Mouse (Mus musculus) hindbrain, embryonic 14.5 days (tissue): ENCODE measurements at regions not wholly inside any gene's neighbourhood (a gene's known extent, or its start where the extent isn't known, plus 50 kb on each side); places are given as distances from the start of the nearest gene placed in this dataset.
A peak's percentile ranks its signal among the peaks of the same experiment; 100 is the strongest.

Source experiments
- ATAC-seq: fragments of 200-750 bp; cut with Nextera tagmentation; 2 replicates; pipeline ENCODE4 v1.8.0; 2017; ENCODE audit warnings: moderate number of reproducible peaks, mild to moderate bottlenecking, moderate TSS enrichment, moderate library complexity; ENCODE audit not compliant: low FRiP score
- DNase-seq: peaks from one replicate; pipeline ENCODE4 v3.0.0-alpha.2; 2015; ENCODE audit warnings: low spot score
- H3K27ac ChIP-seq: fragments of 300-500 bp; sonication (generic); 2 replicates; pipeline ENCODE4 v1.5.1; 2014; ENCODE audit warnings: mild to moderate bottlenecking, moderate library complexity
- H3K27me3 ChIP-seq: fragments of 300-500 bp; sonication (generic); 2 replicates; pipeline ENCODE4 v1.6.1; 2014; ENCODE audit warnings: mild to moderate bottlenecking, low read length, mixed read lengths; ENCODE audit not compliant: control insufficient read depth, insufficient read depth
- H3K36me3 ChIP-seq: fragments of 300-500 bp; sonication (generic); replicated peaks from 2 replicates; pipeline ENCODE4 v1.6.1; 2014; ENCODE audit not compliant: control insufficient read depth, insufficient read depth
- H3K4me1 ChIP-seq: fragments of 300-500 bp; sonication (generic); replicated peaks from 2 replicates; pipeline ENCODE4 v1.6.1; 2014; ENCODE audit warnings: antibody characterized with exemption, low read length, mixed read lengths; ENCODE audit not compliant: control insufficient read depth, insufficient read depth
- H3K4me2 ChIP-seq: fragments of 300-500 bp; sonication (generic); replicated peaks from 2 replicates; pipeline ENCODE4 v1.6.1; 2014; ENCODE audit warnings: mild to moderate bottlenecking, moderate library complexity
- H3K4me3 ChIP-seq: fragments of 300-500 bp; sonication (generic); replicated peaks from 2 replicates; pipeline ENCODE4 v1.5.1; 2014; ENCODE audit warnings: mild to moderate bottlenecking, low read length
- H3K9ac ChIP-seq: fragments of 300-500 bp; sonication (generic); 2 replicates; pipeline ENCODE4 v1.6.1; 2014
- H3K9me3 ChIP-seq: fragments of 300-500 bp; sonication (generic); 2 replicates; pipeline ENCODE4 v1.6.1; 2016; ENCODE audit warnings: low read length; ENCODE audit not compliant: control insufficient read depth
- WGBS: fragments of 180-500 bp; shearing (Covaris S2); extraction: QIAGEN DNeasy Blood & Tissue Kit; methylation state at CpG from one replicate; pipeline ENCODE4 v1.1.7; 2014; 5-methylcytosine and 5-hydroxymethylcytosine counted together

DNA sequence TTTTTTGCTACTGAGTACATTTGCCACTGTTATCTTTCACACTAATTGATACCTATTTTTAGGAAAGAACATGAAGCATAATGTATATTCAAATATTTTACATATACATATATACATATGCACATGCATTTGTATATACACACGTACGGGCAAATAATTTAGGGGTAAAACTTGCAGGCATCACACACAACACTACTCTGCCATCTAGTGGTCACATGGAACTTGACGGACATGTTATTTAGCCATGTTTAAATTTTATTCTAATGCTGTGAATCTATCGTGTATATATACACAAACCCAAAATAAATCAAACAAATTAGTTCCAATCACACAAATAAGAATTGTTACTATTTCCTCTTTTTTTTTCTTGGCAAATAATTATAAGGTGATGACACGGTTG lies 466.5 kb downstream of the Kcnj2 start:
- no peak overlapping the region for H3K9ac ChIP-seq
- WGBS: 28% methylated on average over 5 of the region's 5 CpGs
- H3K27me3 ChIP-seq: no peaks in the 10 kb centered on the region
- no peak overlapping the region for H3K27ac ChIP-seq
- no peak overlapping the region for H3K4me3 ChIP-seq
- no peak overlapping the region for H3K4me2 ChIP-seq
- no peaks in the 10 kb centered on the region for H3K4me1 ChIP-seq
- no peaks in the 10 kb centered on the region for H3K9me3 ChIP-seq
- peak; percentile 81 for DNase-seq
- no peak for ATAC-seq
- H3K36me3 ChIP-seq: no peaks in the 10 kb centered on the region

DNA sequence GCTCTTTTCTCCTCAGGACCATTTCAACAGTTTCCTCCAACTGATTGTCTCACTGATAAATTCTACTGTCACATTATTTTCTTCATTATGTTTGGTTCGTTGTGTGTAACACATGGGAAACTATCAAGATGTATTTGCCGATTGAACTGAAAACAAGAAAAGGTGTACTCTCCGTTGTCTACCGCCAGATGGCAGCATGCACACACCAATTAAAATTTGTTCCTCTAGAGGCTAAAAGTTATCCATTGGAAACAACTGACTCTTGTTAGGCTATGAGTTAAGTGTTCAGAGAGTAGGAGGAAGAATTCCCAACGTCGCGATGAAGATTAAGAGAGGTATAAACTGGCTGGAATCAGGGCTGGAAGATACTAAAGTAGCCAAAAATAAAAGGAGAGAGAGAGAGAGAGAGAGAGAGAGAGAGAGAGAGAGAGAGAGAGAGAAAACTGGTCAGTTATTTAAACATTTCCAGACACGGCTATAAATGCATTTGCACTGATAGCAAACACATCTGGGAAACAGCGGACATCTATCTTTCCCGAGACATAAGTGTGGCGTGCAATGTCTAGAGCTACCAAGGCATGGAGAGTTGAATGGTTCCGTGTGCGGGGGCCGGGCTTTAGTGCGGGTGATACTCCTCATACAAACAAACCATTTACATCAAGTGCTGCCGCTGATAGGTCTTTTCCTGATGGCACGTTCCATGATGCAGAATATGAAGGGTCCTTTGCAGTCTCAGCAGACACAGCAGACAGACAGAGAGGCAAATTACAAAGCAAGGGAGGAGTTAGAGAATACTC lies 470.3 kb downstream of the Kcnj2 start:
- DNase-seq: peak; percentile 89
- H3K36me3 ChIP-seq: no peaks in the 10 kb centered on the region
- no peak overlapping the region for H3K4me3 ChIP-seq
- H3K27me3 ChIP-seq: no peaks in the 10 kb centered on the region
- no peaks in the 10 kb centered on the region for H3K4me1 ChIP-seq
- no peak overlapping the region for H3K27ac ChIP-seq
- no peak for ATAC-seq
- H3K9me3 ChIP-seq: no peaks in the 10 kb centered on the region
- H3K9ac ChIP-seq: no peak overlapping the region
- H3K4me2 ChIP-seq: no peak overlapping the region
- WGBS: 46% methylated on average over 17 of the region's 17 CpGs

DNA sequence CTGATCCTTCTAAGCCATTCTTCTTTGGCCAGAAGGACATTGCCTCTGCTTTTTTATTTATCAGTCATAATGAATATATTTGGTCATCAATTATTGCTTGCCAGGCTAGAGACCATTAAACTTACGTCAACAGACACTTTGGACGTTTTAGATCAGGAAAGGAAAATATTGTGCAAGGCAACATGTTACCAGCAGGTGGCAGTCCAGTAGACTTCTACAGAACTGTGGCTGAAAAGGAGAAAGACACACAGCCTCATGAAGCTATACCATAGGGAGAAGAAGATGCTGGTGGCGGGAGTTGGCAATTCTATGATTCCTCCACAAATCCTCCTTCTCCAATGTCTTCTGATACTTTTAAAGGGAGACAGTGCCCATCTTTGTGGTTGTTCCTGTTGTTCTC lies 471.7 kb downstream of the Kcnj2 start:
- no peaks in the 10 kb centered on the region for H3K9me3 ChIP-seq
- ATAC-seq: no peak
- H3K9ac ChIP-seq: no peak overlapping the region
- 25% methylated on average over 3 of the region's 3 CpGs for WGBS
- no peaks in the 10 kb centered on the region for H3K36me3 ChIP-seq
- H3K4me3 ChIP-seq: no peak overlapping the region
- H3K27ac ChIP-seq: no peak overlapping the region
- H3K27me3 ChIP-seq: no peaks in the 10 kb centered on the region
- DNase-seq: peak; percentile 80
- H3K4me2 ChIP-seq: no peak overlapping the region
- H3K4me1 ChIP-seq: no peaks in the 10 kb centered on the region

DNA sequence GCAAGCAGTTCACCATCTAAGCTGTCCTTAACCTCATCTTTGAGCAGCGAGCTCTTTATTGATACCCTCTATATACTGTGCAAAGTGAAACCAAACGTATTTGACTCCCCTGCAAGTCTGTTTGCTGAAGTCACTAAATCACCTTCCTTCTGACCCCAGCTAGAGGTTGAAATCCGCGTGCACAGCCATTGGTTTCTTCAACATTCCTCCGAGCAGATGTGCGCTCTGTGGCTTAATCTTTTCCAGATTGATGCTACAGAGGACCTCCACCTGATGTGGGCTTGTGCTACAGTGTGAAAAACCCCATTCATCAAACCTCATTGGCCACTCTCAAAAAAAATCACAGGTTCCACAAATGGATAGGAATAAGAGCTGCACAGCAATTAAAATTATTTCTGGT lies 474.0 kb downstream of the Kcnj2 start:
- Histone ChIP-seq H3K27me3 (no peaks in the 10 kb centered on the region), H3K4me1 (no peaks in the 10 kb centered on the region), H3K9ac (no peak overlapping the region), H3K9me3 (no peaks in the 10 kb centered on the region), H3K27ac (no peak overlapping the region), H3K36me3 (no peaks in the 10 kb centered on the region), H3K4me2 (no peak overlapping the region), H3K4me3 (no peak overlapping the region)
- DNase-seq (no peak), ATAC-seq (no peak)
- WGBS: 85% methylated on average over 6 of the region's 6 CpGs

DNA sequence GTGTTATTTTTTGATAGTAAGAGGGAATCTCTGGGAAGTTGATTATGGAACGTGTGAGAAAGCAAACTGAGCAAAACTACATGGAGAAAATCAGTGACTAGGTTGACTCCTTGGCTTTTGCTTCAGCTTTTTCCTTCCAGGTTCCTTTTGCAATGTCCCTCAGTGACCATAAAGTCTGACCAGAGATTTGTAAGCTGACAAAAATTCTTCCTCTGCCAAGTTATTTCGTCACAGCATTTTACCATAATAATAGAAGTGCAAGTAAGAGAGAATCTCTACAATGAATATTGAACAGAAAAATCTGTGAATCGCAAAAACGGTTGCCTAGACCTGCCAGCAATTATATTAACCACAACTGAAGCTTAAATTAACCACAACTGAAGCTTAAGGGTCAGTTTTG lies 479.3 kb downstream of the Kcnj2 start:
- no peak overlapping the region for H3K27ac ChIP-seq
- H3K27me3 ChIP-seq: no peaks in the 10 kb centered on the region
- ATAC-seq (no peak), DNase-seq (no peak)
- no peak overlapping the region for H3K9ac ChIP-seq
- H3K9me3 ChIP-seq: no peaks in the 10 kb centered on the region
- 79% methylated on average over 4 of the region's 4 CpGs for WGBS
- no peaks in the 10 kb centered on the region for H3K4me1 ChIP-seq
- H3K4me2 ChIP-seq: no peak overlapping the region
- no peak overlapping the region for H3K4me3 ChIP-seq
- H3K36me3 ChIP-seq: no peaks in the 10 kb centered on the region

DNA sequence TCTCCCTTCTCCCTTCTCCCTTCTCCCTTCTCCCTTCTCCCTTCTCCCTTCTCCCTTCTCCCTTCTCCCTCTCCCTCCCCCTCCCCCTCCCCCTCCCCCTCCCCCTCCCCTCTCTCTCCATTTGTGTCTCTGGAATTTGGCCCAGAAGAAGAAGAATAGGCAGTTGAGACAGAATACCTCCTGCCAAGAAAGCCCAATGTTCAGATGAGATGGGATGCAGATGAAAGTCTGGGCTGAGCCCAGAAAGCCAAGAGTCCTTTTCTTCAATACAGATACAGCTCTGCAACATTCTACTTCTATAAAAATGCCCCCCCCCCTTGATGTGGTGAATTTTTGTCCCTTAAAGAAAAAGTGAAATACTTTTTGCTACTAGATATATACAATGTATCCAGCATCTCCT lies 489.2 kb downstream of the Kcnj2 start:
- no peak for DNase-seq
- Histone ChIP-seq H3K27me3 (no peaks in the 10 kb centered on the region), H3K9ac (no peak overlapping the region), H3K4me1 (peaks cover 6% of the 10 kb centered on the region; the same call in 1 of the 2 replicates), H3K4me2 (no peak overlapping the region), H3K36me3 (no peaks in the 10 kb centered on the region), H3K27ac (0 out of 2 replicates have a peak overlapping the region, but pooled peaks have one; percentile 32), H3K4me3 (no peak overlapping the region), H3K9me3 (no peaks in the 10 kb centered on the region)
- no peak for ATAC-seq

DNA sequence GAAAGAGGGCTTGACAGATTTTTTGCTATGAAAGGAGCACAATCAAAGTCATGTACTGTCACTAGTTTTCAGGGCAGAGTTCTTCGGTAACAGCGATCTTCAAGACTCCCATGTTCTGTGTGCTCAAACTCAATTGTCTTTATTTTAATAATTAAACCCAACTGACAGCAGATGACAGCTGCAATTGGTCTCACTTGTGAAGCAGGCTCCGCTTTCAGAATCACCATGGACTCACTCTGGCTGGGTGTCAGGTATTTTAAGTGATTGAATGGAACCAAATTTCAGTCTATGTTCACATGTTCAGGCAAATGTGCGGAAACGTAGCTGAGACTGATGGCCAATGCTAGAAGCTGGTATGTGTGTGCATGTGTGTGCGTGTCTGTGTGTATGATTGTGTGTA lies 489.7 kb downstream of the Kcnj2 start:
- ATAC-seq (no peak), DNase-seq (no peak)
- no peaks in the 10 kb centered on the region for H3K27me3 ChIP-seq
- peaks cover 6% of the 10 kb centered on the region; the same call in 1 of the 2 replicates for H3K4me1 ChIP-seq
- H3K27ac ChIP-seq: peak overlapping the region; percentile 32; the same call in 1 of the 2 replicates
- H3K4me2 ChIP-seq: no peak overlapping the region
- H3K36me3 ChIP-seq: no peaks in the 10 kb centered on the region
- H3K9ac ChIP-seq: no peak overlapping the region
- no peak overlapping the region for H3K4me3 ChIP-seq
- 59% methylated on average over 6 of the region's 6 CpGs for WGBS
- no peaks in the 10 kb centered on the region for H3K9me3 ChIP-seq

DNA sequence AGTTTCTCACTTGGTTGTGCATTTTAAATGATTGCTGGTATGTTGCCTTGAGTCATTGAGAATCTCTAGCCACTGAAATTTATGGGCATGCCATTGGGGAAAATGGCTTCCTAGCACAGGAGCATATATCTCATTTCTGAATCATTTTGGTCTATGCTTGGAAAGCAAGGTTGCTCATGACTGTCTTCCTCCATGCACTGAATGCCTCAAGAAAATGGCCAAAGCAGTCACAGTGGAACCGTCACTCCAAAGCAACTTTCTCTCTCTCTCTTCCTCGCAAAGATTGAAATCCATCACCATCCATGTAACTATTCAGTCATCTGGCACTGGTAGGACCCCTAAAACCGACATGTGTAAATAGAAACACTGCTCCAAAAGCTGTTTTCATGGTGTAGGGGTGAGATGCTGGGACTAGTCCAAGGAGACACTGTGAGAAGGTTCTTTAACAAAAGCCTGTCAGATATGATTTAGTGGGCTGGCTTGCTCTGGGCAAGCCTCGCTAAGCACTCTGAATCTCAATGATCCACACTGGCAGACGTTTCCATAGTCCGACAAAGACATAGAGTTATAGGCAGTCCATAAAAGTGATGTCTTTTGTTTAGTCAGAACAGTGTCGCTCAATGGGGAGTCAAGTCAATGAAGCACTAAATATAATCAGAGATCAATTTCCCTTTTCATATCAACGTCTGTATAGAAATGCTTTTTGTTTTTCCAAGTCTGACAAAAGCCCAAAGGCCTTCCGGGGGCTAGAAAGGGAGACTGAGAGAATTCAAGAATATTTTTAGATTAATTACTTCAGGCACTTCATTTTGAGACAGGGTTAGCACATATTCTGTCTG lies 492.6 kb downstream of the Kcnj2 start:
- peaks cover 6% of the 10 kb centered on the region; the same call in 1 of the 2 replicates for H3K4me1 ChIP-seq
- H3K9me3 ChIP-seq: no peaks in the 10 kb centered on the region
- ATAC-seq (peak; percentile 86; the same call in 1 of the 2 replicates), DNase-seq (peak; percentile 61)
- H3K4me2 ChIP-seq: no peak overlapping the region
- no peaks in the 10 kb centered on the region for H3K36me3 ChIP-seq
- H3K27ac ChIP-seq: peak overlapping the region; percentile 9; the same call in 1 of the 2 replicates
- no peaks in the 10 kb centered on the region for H3K27me3 ChIP-seq
- no peak overlapping the region for H3K9ac ChIP-seq
- H3K4me3 ChIP-seq: no peak overlapping the region
- 20% methylated on average over 9 of the region's 9 CpGs for WGBS

DNA sequence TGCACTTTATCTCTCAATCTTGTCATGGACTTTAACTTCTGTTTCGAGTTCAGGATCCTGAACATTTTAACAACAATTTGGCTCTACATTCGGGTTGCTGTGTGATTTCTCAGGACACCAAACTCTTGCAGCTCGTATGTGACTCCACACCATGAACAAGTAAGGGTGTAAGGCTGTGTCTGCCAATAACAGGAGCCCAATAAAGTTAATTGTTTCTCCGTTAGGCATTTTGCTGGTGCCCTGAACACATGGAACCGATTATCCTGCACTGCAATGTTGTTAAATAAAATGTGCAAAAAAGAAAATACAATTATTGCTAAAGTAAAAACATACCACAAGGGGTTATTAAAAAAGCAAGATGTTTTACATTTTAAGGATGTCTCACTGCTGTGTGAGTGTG lies 497.2 kb downstream of the Kcnj2 start:
- no peak for ATAC-seq
- Histone ChIP-seq H3K4me3 (no peak overlapping the region), H3K9ac (no peak overlapping the region), H3K4me2 (no peak overlapping the region), H3K4me1 (peaks cover 6% of the 10 kb centered on the region; the same call in 1 of the 2 replicates), H3K36me3 (no peaks in the 10 kb centered on the region), H3K27ac (no peak overlapping the region), H3K27me3 (no peaks in the 10 kb centered on the region; the same call in 1 of the 2 replicates), H3K9me3 (no peaks in the 10 kb centered on the region)
- WGBS: 86% methylated on average over 5 of the region's 5 CpGs
- no peak for DNase-seq
